Mouse (Mus musculus) lung, postnatal 0 days (tissue): ENCODE results near the gene Pla2g2f.

Experiments
- CTCF ChIP-seq: IDR thresholded peaks from 2 replicates; pipeline ENCODE4 v1.5.1; 2016; ENCODE audit warnings: antibody characterized with exemption, mild to moderate bottlenecking
- EP300 ChIP-seq: IDR thresholded peaks from 2 replicates; pipeline ENCODE4 v1.6.1; 2016; ENCODE audit warnings: antibody characterized with exemption, mild to moderate bottlenecking, control low read depth

DNA sequence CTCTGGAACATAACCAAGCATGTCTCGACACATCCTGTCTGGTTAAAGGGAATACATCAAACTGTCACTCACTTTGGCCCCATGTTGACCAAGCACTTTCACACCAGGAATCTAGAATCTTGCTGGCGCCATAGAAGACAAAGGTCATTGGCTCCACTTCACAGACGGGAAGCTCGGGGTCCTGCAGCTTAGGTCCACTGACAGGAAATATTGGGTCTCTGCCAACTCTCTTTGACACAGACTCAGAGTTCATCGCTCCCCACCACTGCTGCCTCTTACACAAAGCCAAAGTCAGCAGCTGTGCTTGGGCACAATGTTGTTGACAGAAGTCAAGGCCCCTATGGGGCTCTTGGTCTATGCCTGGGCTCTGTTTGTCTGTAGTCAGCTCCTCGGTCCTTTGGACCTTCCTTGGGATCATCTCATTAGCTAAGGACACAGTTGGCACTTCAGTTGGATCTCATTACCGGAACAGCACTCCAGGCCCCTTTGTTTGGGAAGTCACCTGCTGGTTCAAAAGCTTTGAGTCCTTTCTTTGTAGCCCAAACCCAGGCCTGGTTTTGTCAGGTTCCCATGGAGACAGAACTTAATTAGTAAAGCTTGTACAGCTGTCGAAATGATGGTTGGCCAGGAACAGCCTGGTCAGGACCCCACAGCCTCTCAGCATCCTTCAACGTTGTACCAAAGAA is 28.3 kb downstream of the Pla2g2f start:
- TF ChIP-seq CTCF (no peak), EP300 (peak; percentile 83)
